Mouse (Mus musculus) midbrain, embryonic 16.5 days (tissue): ENCODE measurements around the gene Mark2. TPM values are rescaled to one million over a fixed set of nuclear protein-coding genes. Genes with fewer than 3 reads are reported as not detected.

Experiments used
- ATAC-seq: fragments of 200-750 bp; cut with Nextera tagmentation; 2 replicates; pipeline ENCODE4 v1.8.0; 2017; ENCODE audit warnings: moderate TSS enrichment
- H3K27ac ChIP-seq: fragments of 300-500 bp; sonication (generic); 2 replicates; pipeline ENCODE4 v1.5.1; 2014; ENCODE audit warnings: mild to moderate bottlenecking, low read length, mixed read lengths
- H3K27me3 ChIP-seq: fragments of 300-500 bp; sonication (generic); 2 replicates; pipeline ENCODE4 v1.6.1; 2014; ENCODE audit warnings: low read depth, low read length, mixed read lengths; ENCODE audit not compliant: control insufficient read depth, insufficient read depth
- H3K36me3 ChIP-seq: fragments of 300-500 bp; sonication (generic); 2 replicates; pipeline ENCODE4 v1.6.1; 2014; ENCODE audit warnings: mild to moderate bottlenecking, low read length, moderate library complexity, mixed read lengths; ENCODE audit not compliant: control insufficient read depth, insufficient read depth
- H3K4me1 ChIP-seq: fragments of 300-500 bp; sonication (generic); 2 replicates; pipeline ENCODE4 v1.6.1; 2014; ENCODE audit warnings: mild to moderate bottlenecking, low read length, mixed read lengths; ENCODE audit not compliant: control insufficient read depth, insufficient read depth
- H3K4me2 ChIP-seq: fragments of 300-500 bp; sonication (generic); 2 replicates; pipeline ENCODE4 v1.6.1; 2014; ENCODE audit warnings: mild to moderate bottlenecking, low read length, mixed read lengths
- H3K4me3 ChIP-seq: fragments of 300-500 bp; sonication (generic); 2 replicates; pipeline ENCODE4 v1.5.1; 2014; ENCODE audit warnings: low read depth, mild to moderate bottlenecking, low read length, moderate library complexity, mixed read lengths
- H3K9ac ChIP-seq: fragments of 300-500 bp; sonication (generic); 2 replicates; pipeline ENCODE4 v1.6.1; 2014; ENCODE audit warnings: low read depth, low read length, mixed read lengths
- H3K9me3 ChIP-seq: fragments of 300-500 bp; sonication (generic); replicated peaks from 2 replicates; pipeline ENCODE4 v1.6.1; 2014; ENCODE audit warnings: mild to moderate bottlenecking, low read length, mixed read lengths; ENCODE audit not compliant: control insufficient read depth, poor library complexity, severe bottlenecking
- WGBS: fragments of 180-500 bp; shearing (Covaris S2); extraction: QIAGEN DNeasy Blood & Tissue Kit; methylation state at CpG from one replicate; pipeline ENCODE4 v1.1.7; 2014; 5-methylcytosine and 5-hydroxymethylcytosine counted together
- polyA plus RNA-seq: library from polyadenylated mRNA; unstranded; fragments of >200 nt; fragmentation: Nextera tagmentation; extraction: Ambion mirVana; gene quantifications from 2 replicates; pipeline ENCODE4 v1.2.1, GENCODE M21; 2015

The Mark2 gene
- polyA plus RNA-seq, 1 experiment from 2014 or later = 43.8 TPM

DNA sequence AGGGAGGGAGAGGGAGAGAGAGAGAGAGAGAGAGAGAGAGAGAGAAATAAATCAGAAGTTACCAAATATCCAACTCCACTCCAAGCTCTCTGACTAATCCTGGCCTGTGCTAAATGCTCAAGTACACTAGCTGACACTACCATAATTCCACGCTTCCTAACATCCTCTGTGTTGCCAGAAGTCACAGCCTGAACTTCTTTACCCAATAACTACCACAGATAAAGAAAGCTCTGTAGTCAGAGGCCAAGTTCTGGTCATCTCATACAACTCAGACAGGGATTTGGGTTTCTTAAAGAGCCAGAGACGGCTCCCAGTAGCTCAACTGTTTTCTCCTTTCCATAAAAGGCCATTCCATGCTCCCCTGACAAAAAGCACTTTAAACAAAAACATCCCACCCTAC lies 36.9 kb downstream of the Mark2 start:
- Histone ChIP-seq H3K9me3 (no peaks in the 10 kb centered on the region), H3K36me3 (no peaks in the 10 kb centered on the region), H3K4me2 (no peak overlapping the region), H3K27me3 (no peaks in the 10 kb centered on the region), H3K4me1 (peaks cover 16% of the 10 kb centered on the region), H3K27ac (0 out of 2 replicates have a peak overlapping the region, but pooled peaks have one; percentile 22), H3K9ac (no peak overlapping the region), H3K4me3 (no peak overlapping the region)
- WGBS = 73% methylated on average over 2 of the region's 2 CpGs
- no peak for ATAC-seq

DNA sequence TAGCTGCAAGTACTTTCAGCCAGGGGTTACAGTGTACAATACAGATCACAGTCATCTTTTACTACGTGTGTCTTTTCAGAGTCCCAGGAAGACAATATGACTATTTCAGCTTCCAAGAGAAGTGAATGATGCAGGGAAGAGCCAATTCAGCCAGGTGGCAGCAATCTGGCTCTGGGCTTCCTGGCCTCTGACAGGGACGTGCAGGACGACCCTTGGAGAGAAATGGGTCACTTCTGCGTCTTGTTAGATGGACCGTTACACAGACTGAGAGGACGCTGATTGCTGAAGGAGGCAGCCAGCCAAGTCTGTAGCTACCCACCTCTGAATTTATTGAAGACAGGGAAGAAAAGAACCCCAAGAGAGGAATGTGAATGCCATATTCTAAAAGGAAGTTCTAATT lies 37.9 kb downstream of the Mark2 start:
- no peak overlapping the region for H3K27ac ChIP-seq
- WGBS = 69% methylated on average over 6 of the region's 6 CpGs
- H3K4me3 ChIP-seq = no peak overlapping the region
- H3K9me3 ChIP-seq = no peaks in the 10 kb centered on the region
- no peaks in the 10 kb centered on the region for H3K36me3 ChIP-seq
- peaks cover 20% of the 10 kb centered on the region for H3K4me1 ChIP-seq
- no peaks in the 10 kb centered on the region for H3K27me3 ChIP-seq
- no peak for ATAC-seq
- H3K9ac ChIP-seq = no peak overlapping the region
- no peak overlapping the region for H3K4me2 ChIP-seq

DNA sequence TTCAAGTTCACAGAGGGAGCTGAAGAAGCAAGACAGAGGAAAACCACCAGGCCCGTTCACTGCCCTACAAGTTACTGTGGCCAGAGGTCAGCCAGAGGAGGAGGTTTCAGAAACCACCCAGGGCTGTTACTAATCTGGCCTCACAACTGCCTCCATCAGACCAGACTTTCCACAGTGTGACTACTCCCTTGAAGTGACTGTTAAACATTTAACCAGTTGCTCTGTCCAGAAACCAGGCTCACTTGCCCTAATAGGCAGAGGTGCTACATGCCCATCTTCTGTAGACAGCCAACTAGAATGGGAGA lies 39.2 kb downstream of the Mark2 start:
- no peak overlapping the region for H3K27ac ChIP-seq
- no peaks in the 10 kb centered on the region for H3K36me3 ChIP-seq
- H3K4me2 ChIP-seq = no peak overlapping the region
- 78% methylated on average over 1 of the region's 1 CpGs for WGBS
- no peak for ATAC-seq
- no peak overlapping the region for H3K4me3 ChIP-seq
- no peaks in the 10 kb centered on the region for H3K9me3 ChIP-seq
- H3K4me1 ChIP-seq = peaks cover 8% of the 10 kb centered on the region
- H3K27me3 ChIP-seq = no peaks in the 10 kb centered on the region
- H3K9ac ChIP-seq = no peak overlapping the region

- Histone ChIP-seq H3K36me3 (no peaks in the 10 kb centered on the region), H3K9me3 (no peaks in the 10 kb centered on the region)
- WGBS = 89% methylated on average over 7 of the region's 7 CpGs
Observed at GRCm38 (mm10) chr19:7301647-7302492, 39.8 kb downstream of the Mark2 start.

DNA sequence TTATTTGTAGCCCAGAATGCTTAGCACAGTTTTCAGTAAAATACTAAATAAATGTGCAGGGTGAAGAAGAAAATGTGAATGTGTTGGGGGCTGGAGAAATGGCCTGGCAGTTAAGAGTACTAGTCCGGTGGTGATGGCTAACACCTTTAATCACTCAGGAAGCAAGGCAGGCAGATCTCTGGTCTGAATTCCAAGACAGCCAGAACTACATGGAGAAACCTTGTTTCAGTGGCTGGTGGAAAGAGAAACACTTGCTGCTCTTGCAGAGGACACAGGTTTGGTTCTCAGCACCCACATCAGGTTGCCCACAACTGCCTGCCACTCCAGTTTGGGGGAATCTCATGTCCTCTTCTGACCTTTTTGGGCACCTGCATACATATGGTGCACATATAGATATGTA lies 41.6 kb downstream of the Mark2 start:
- Histone ChIP-seq H3K4me2 (no peak overlapping the region), H3K9me3 (no peaks in the 10 kb centered on the region), H3K9ac (no peak overlapping the region), H3K27ac (no peak overlapping the region), H3K4me3 (no peak overlapping the region), H3K36me3 (no peaks in the 10 kb centered on the region), H3K4me1 (peaks cover 8% of the 10 kb centered on the region), H3K27me3 (no peaks in the 10 kb centered on the region)
- 94% methylated on average over 1 of the region's 1 CpGs for WGBS
- ATAC-seq = no peak

More at GRCm38 (mm10) chr19:7301647-7302492, 39.8 kb downstream of the Mark2 start:
- Histone ChIP-seq H3K4me3 (no peak overlapping the region), H3K4me2 (no peak overlapping the region), H3K27me3 (no peaks in the 10 kb centered on the region), H3K9ac (no peak overlapping the region), H3K27ac (no peak overlapping the region), H3K4me1 (peaks cover 8% of the 10 kb centered on the region)
- no peak for ATAC-seq

DNA sequence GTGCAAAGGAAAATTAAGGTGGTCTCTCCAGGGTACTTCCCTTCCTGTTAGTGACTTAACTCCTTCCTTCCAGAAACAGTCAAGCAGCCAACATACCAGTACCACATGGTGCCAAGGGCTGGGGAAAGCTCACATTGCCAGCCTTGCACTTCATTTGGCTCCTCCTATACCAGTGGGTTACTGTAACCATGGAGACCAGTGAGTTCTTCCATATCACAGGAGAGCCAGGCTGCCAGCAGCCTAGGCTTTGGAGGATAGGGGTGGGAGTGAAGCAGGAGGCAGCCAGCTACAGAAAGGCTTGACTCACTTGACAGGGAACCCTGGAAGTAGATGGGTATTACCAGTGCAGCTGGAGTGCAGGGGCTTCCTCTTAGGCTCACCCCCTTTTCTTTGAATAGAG lies 42.6 kb downstream of the Mark2 start:
- Histone ChIP-seq H3K27ac (peak overlapping the region; percentile 38), H3K27me3 (no peaks in the 10 kb centered on the region), H3K4me1 (peaks cover 11% of the 10 kb centered on the region), H3K9me3 (no peaks in the 10 kb centered on the region), H3K4me2 (no peak overlapping the region), H3K9ac (no peak overlapping the region), H3K4me3 (no peak overlapping the region), H3K36me3 (no peaks in the 10 kb centered on the region)
- peak; percentile 90 for ATAC-seq

DNA sequence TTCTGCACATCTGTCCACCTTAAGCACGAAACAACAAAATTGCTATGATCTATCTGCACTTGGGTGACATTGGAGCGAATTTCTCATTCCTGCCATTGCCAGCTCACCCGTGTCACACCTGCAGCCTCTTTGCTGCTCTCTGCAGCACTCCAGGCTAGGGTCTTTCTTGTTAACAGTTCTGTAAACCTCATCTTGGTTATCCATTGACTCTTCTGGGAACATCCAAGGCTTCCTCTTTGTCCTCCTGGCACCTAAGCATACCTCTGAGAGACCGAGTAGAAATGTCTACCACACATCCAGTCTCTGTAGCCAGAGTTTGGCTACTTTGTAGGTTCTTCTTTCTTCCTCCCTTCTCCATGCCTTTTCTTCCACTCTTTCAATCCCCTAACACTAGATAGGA lies 45.7 kb downstream of the Mark2 start:
- Histone ChIP-seq H3K4me2 (no peak overlapping the region), H3K4me3 (no peak overlapping the region), H3K27me3 (no peaks in the 10 kb centered on the region), H3K36me3 (no peaks in the 10 kb centered on the region), H3K4me1 (peaks cover 13% of the 10 kb centered on the region), H3K27ac (no peak overlapping the region), H3K9ac (no peak overlapping the region), H3K9me3 (no peaks in the 10 kb centered on the region)
- 95% methylated on average over 4 of the region's 4 CpGs for WGBS
- no peak for ATAC-seq

DNA sequence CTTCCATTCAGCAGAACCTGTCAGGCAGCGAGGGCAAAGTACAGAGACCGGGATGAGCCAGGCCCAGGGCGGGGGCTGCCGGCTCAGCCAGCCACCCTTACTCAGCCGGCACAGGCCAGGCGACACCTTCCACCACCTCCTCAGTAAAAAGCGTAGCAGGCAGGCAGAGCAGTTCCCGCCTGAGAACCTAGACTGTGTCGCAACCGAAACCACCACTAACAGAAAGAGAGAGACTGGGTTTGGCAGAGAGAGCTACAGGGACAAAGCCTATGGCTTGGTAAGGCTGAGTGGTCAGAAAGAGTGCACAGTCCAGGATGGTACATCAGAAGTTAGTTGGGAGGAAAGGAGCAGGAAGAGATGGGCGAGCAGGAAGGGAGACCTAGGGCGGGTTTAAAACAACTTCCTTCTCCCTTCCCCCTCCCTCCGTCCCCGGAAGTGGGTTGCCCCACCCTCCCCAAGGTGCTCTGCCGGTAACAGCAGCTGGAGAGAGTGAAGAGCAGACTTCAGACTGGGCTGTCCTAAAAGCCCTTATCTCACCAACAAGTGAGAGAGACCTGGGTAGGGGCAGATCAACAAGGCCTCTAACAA lies 46.5 kb downstream of the Mark2 start:
- WGBS = 89% methylated on average over 12 of the region's 15 CpGs
- no peaks in the 10 kb centered on the region for H3K9me3 ChIP-seq

DNA sequence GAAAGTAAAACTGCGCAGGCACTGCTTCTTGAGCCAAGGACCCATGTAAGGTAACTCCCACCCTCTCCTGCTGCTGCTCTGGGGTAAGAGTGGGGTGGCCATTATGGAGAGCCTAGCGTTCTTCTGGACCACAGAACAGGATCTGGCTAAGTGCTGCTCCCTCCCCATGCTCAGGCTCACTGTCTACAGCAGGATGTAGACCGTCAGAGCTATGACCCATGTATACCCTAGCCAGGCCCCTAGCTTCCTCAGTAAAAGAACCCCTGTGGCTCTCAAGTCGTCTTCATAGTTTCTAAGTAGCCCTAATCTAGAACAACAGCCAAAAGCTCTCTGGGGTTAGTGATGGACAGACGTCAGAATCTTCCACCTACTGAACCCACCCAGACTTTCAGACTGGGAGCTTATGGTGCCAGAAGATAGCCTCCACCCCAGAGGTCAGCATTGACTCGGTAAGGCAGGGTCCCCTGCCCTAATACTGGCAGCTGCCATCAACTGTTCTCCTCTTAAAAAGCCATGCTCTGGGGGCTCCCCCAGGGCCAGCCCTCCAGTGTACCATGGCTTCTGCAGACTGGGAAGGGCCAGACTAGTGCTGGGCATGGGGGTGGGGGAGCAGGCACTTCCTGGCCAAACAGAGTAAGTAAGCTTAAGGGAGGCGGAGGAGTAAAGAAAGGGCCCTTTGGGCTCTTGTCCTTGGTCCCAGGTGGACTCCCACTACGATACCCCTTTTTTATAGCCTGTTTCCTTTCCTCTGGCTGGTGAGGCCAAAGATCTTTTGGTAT lies 47.4 kb downstream of the Mark2 start:
- no peaks in the 10 kb centered on the region for H3K9me3 ChIP-seq
- H3K4me2 ChIP-seq = no peak overlapping the region

More for the DNA sequence above, 46.5 kb downstream of the Mark2 start:
- H3K27ac ChIP-seq = no peak overlapping the region
- H3K9ac ChIP-seq = no peak overlapping the region
- H3K27me3 ChIP-seq = no peaks in the 10 kb centered on the region
- no peak for ATAC-seq
- peaks cover 13% of the 10 kb centered on the region for H3K4me1 ChIP-seq
- no peaks in the 10 kb centered on the region for H3K36me3 ChIP-seq
- H3K4me2 ChIP-seq = no peak overlapping the region
- H3K4me3 ChIP-seq = no peak overlapping the region

More for the DNA sequence above, 47.4 kb downstream of the Mark2 start:
- Histone ChIP-seq H3K4me1 (peaks cover 11% of the 10 kb centered on the region), H3K36me3 (no peaks in the 10 kb centered on the region), H3K27me3 (no peaks in the 10 kb centered on the region), H3K4me3 (no peak overlapping the region), H3K27ac (no peak overlapping the region), H3K9ac (no peak overlapping the region)
- WGBS = 78% methylated on average over 8 of the region's 8 CpGs
- ATAC-seq = no peak; the same call in 1 of the 2 replicates
